Mouse (Mus musculus) CH12.LX (cell line): ENCODE results near the gene Cdkn2aip. TPM values are rescaled to one million over a fixed set of nuclear protein-coding genes. Genes with fewer than 3 reads are reported as not detected.

Source experiments
- DNase-seq: peaks from one replicate; pipeline ENCODE4 v3.0.0-alpha.2; 2013; ENCODE audit errors: extremely low read depth
- H3K27ac ChIP-seq: 2 replicates; pipeline ENCODE4 v1.5.1; 2012; ENCODE audit warnings: low read depth, mild to moderate bottlenecking, control low read depth, moderate library complexity; ENCODE audit not compliant: insufficient read depth
- H3K27me3 ChIP-seq: replicated peaks from 2 replicates; pipeline ENCODE3; 2012; ENCODE audit warnings: inconsistent platforms
- H3K36me3 ChIP-seq, 2 experiments: replicated peaks in 1 of 2; 2 replicates each; pipeline versions ENCODE3 to v1.6.1; 2012; ENCODE audit warnings: inconsistent platforms in 1 of 2, low read length in 1 of 2, mild to moderate bottlenecking in 1 of 2, mixed read lengths in 1 of 2, moderate library complexity in 1 of 2; ENCODE audit not compliant: control insufficient read depth in 1 of 2, insufficient read depth in 1 of 2
- H3K4me1 ChIP-seq, 2 experiments: 2 replicates each; pipeline ENCODE4 v1.6.1; 2012; ENCODE audit warnings: inconsistent platforms in 1 of 2, moderate library complexity in 1 of 2; ENCODE audit not compliant: insufficient read depth in 2 of 2, control insufficient read depth in 1 of 2
- H3K4me2 ChIP-seq: 2 replicates; pipeline ENCODE4 v1.6.1; 2012; ENCODE audit warnings: low read depth, mild to moderate bottlenecking, control low read depth; ENCODE audit not compliant: poor library complexity, insufficient read depth, severe bottlenecking
- H3K4me3 ChIP-seq, 3 experiments: fragments of 150-350 bp in 1 of 3; sonication (generic) in 1 of 3; replicated peaks in 1 of 3; 2 replicates each; pipeline versions ENCODE3 to v1.5.1; 2011 to 2012; ENCODE audit warnings: low read depth in 2 of 3, low read length in 2 of 3, mild to moderate bottlenecking in 2 of 3, moderate library complexity in 2 of 3, control low read depth in 1 of 3, improper control_type of control experiment in 1 of 3, inconsistent platforms in 1 of 3, mixed read lengths in 1 of 3; ENCODE audit not compliant: poor library complexity in 1 of 3
- H3K79me2 ChIP-seq: replicated peaks from 2 replicates; pipeline ENCODE4 v1.6.1; 2012; ENCODE audit warnings: mild to moderate bottlenecking, moderate library complexity; ENCODE audit not compliant: control insufficient read depth, poor library complexity, insufficient read depth, severe bottlenecking; ENCODE audit errors: extremely low read depth
- H3K9ac ChIP-seq: 2 replicates; pipeline ENCODE4 v1.6.1; 2012; ENCODE audit warnings: low read depth, mild to moderate bottlenecking, control low read depth, moderate library complexity; ENCODE audit not compliant: insufficient read depth
- H3K9me3 ChIP-seq: replicated peaks from 2 replicates; pipeline ENCODE3; 2012; ENCODE audit warnings: low read length, inconsistent platforms, mixed read lengths
- CHD1 ChIP-seq: IDR thresholded peaks from 2 replicates; pipeline ENCODE4 v1.6.1; 2012; ENCODE audit warnings: low read depth, low read length, improper control_type of control experiment, inconsistent platforms
- CTCF ChIP-seq, 2 experiments: IDR thresholded peaks in 1 of 2; conservative IDR thresholded peaks in 1 of 2; 2 replicates each; pipeline ENCODE4 v1.5.1; 2011 to 2012; ENCODE audit warnings: low read depth in 2 of 2, low read length in 2 of 2, improper control_type of control experiment in 1 of 2, inconsistent platforms in 1 of 2, mild to moderate bottlenecking in 1 of 2, moderate library complexity in 1 of 2
- E2F4 ChIP-seq: IDR thresholded peaks from 2 replicates; pipeline ENCODE4 v1.6.1; 2011; ENCODE audit warnings: low read depth, low read length, improper control_type of control experiment; ENCODE audit not compliant: insufficient replicate concordance
- ELF1 ChIP-seq: IDR thresholded peaks from 2 replicates; pipeline ENCODE4 v1.6.1; 2014; ENCODE audit warnings: low read depth, mild to moderate bottlenecking, inconsistent platforms, low read length, improper control_type of control experiment
- HCFC1 ChIP-seq: IDR thresholded peaks from 2 replicates; pipeline ENCODE4 v1.6.1; 2012; ENCODE audit warnings: low read depth, mild to moderate bottlenecking, inconsistent platforms, low read length, improper control_type of control experiment
- JUN ChIP-seq: IDR thresholded peaks from 2 replicates; pipeline ENCODE4 v1.6.1; 2011; ENCODE audit warnings: low read depth, mild to moderate bottlenecking, low read length, improper control_type of control experiment, moderate library complexity; ENCODE audit not compliant: insufficient read depth
- MYC ChIP-seq: IDR thresholded peaks from 2 replicates; pipeline ENCODE4 v1.6.1; 2011; ENCODE audit warnings: low read depth, mild to moderate bottlenecking, improper control_type of control experiment, low read length
- PAX5 ChIP-seq: IDR thresholded peaks from 2 replicates; pipeline ENCODE4 v1.6.1; 2012; ENCODE audit warnings: low read length, inconsistent platforms, mixed read lengths
- RCOR1 ChIP-seq: conservative IDR thresholded peaks from 2 replicates; pipeline ENCODE4 v1.6.1; 2012; ENCODE audit warnings: low read depth, mild to moderate bottlenecking, inconsistent platforms, low read length, improper control_type of control experiment
- SIN3A ChIP-seq: IDR thresholded peaks from 2 replicates; pipeline ENCODE4 v1.6.1; 2012; ENCODE audit warnings: low read length, improper control_type of control experiment, inconsistent platforms
- SMC3 ChIP-seq: IDR thresholded peaks from 2 replicates; pipeline ENCODE4 v1.6.1; 2011; ENCODE audit warnings: low read depth, low read length, improper control_type of control experiment
- USF2 ChIP-seq: conservative IDR thresholded peaks from 2 replicates; pipeline ENCODE4 v1.6.1; 2011; ENCODE audit warnings: low read depth, low read length, improper control_type of control experiment
- ZMIZ1 ChIP-seq: IDR thresholded peaks from 2 replicates; pipeline ENCODE4 v1.6.1; 2012; ENCODE audit warnings: low read depth, mild to moderate bottlenecking, inconsistent platforms, low read length, improper control_type of control experiment
- dilution Hi-C: fragments of 300-500 bp; cut with MboI; formaldehyde crosslinking; loops from 2 replicates; pipeline ENCODE4 v1.14.3; 2020; ENCODE audit warnings: low sequenced_read_pairs; ENCODE audit not compliant: extremely low pct_unique_long_range_greater_than_20kb, extremely low pct_ligation_motif_present
- in situ Hi-C: fragments of 300-500 bp; cut with MboI; formaldehyde crosslinking; loops from 3 replicates; pipeline ENCODE4 v1.14.3; 2019; ENCODE audit warnings: low sequenced_read_pairs, low pct_ligation_motif_present, low pct_unique_long_range_greater_than_20kb, mixed read lengths
- polyA plus RNA-seq: library from polyadenylated mRNA; unstranded; fragments of >175 nt; gene quantifications from 2 replicates; pipeline ENCODE4 v1.2.1, GENCODE M21; 2012; ENCODE audit warnings: low read depth; ENCODE audit not compliant: insufficient read length
- total RNA-seq, 2 experiments: library from RNA; depleted of rRNA; stranded (reverse); fragments of 300-350 nt in 1 of 2; fragments of >200 nt in 1 of 2; gene quantifications; 2 replicates each; pipeline ENCODE4 v1.2.3; 2012 to 2014

Cdkn2aip gene
- total and polyA plus RNA-seq, 3 experiments: 7.1 to 15.5 (median 8.7) TPM

GRCm38 (mm10) chr8:47676224-47676623, 37.5 kb downstream of the Cdkn2aip start:
- Histone ChIP-seq H3K4me1 (peaks cover 0 to 17% of the 10 kb centered on the region in 2 experiments; a peak in 2 of 4 replicates), H3K36me3 (peaks cover 0 to 2% of the 10 kb centered on the region in 2 experiments), H3K27ac (0 out of 2 replicates have a peak overlapping the region, but pooled peaks have one; percentile 46), H3K4me3 (peak overlapping the region; percentile 59 to 97 (median 83))
- no peak for DNase-seq
- dilution Hi-C loops: no loop called here
- TF ChIP-seq PAX5 (no peak), RCOR1 (no peak), HCFC1 (no peak), SMC3 (no peak), USF2 (no peak)
- TF ChIP-seq, all 38 proteins: peak for 0
- peaks cover 4% of the 10 kb centered on the region; the same call in 1 of the 2 replicates for H3K79me2 ChIP-seq
- no peaks in the 10 kb centered on the region for H3K27me3 ChIP-seq
- peak overlapping the region; percentile 86 for H3K9ac ChIP-seq
- H3K9me3 ChIP-seq: no peaks in the 10 kb centered on the region
- in situ Hi-C loops: loop anchor here (5.0 to 25.0 kb wide), 3 partner anchors 36 to 289 kb away; partner anchors contain the start of genes Cdkn2aip, Rwdd4a and Trappc11
- peak overlapping the region; percentile 80; the same call in 1 of the 2 replicates for H3K4me2 ChIP-seq

DNA sequence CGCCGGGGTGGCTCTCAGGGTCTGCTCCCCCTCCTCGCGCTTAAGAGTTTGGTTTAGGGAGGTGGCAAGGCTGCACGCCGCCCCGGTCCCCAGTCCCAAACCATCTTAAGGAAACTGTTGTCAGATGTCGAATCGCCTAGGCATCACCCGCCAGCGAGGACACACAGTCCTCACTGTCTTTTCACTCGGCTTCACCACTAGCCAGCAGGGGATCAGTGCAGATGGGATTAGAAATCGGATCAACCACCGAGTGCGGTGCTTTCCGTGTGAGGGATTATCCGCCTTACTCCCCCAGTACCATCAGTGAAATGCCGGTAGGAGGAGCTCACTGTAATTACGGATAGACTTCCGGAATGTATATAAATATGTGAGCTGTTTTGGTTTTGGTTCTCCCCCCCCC, 37.9 kb downstream of the Cdkn2aip start:
- H3K79me2 ChIP-seq: peaks cover 4% of the 10 kb centered on the region; the same call in 1 of the 2 replicates
- peak overlapping the region; percentile 86 for H3K9ac ChIP-seq
- H3K36me3 ChIP-seq: peaks cover 0 to 3% of the 10 kb centered on the region in 2 experiments
- in situ Hi-C loops (loop anchor here (5.0 to 25.0 kb wide), 3 partner anchors 37 to 288 kb away; partner anchors contain the start of genes Cdkn2aip, Rwdd4a and Trappc11), dilution Hi-C loops (no loop called here)
- H3K27ac ChIP-seq: peak overlapping the region; percentile 83
- H3K4me1 ChIP-seq: peaks cover 0 to 17% of the 10 kb centered on the region in 2 experiments; a peak in 2 of 4 replicates
- TF ChIP-seq CTCF (conservative IDR thresholded peaks at IDR 0.05 in 1 of 2, IDR thresholded peaks at IDR 0.05 in 1 of 2; ENCODE audit: low read depth in 2 of 2, low read length in 2 of 2) (0 out of 4 replicates have a peak, but pooled peaks of 1 of the 2 experiments have one; percentile 13), JUN (no peak), SIN3A (peak; percentile 50), ZMIZ1 (no peak), E2F4 (0 out of 2 replicates have a peak, but pooled peaks have one; percentile 15), MYC (no peak), SMC3 (peak; percentile 6; the same call in 1 of the 2 replicates), CHD1 (peak; percentile 44; the same call in 1 of the 2 replicates), ELF1 (peak; percentile 49; the same call in 1 of the 2 replicates)
- peak overlapping the region; percentile 4; the same call in 1 of the 2 replicates for H3K4me2 ChIP-seq
- no peaks in the 10 kb centered on the region for H3K9me3 ChIP-seq
- H3K27me3 ChIP-seq: no peaks in the 10 kb centered on the region
- peak; percentile 66 for DNase-seq
- peak overlapping the region; percentile 59 to 97 (median 83) for H3K4me3 ChIP-seq
